Mouse (Mus musculus): ENCODE measurements around the gene Fam241a.

- TF ChIP-seq CTCF (IDR thresholded peaks at IDR 0.05; ENCODE audit: extremely low read depth, insufficient read depth, low read length) (no peak), POLR2A (IDR thresholded peaks at IDR 0.05; ENCODE audit: extremely low read depth, insufficient read depth, low read length) (no peak)
Observed at GRCm38 (mm10) chr3:127917999-127918661, 22.0 kb upstream of the Fam241a start.

Measured in cortical plate, adult 2 months (tissue).